Mouse (Mus musculus): ENCODE results near the gene Aox2. TPM values are rescaled to one million over a fixed set of nuclear protein-coding genes. Genes with fewer than 3 reads are reported as not detected.

Gene Aox2
- polyA plus RNA-seq, 1 experiment from 2014 or later = 0.02 TPM

- Histone ChIP-seq H3K4me2 (replicated peaks; ENCODE audit: low read depth, low read length) (no peak overlapping the region), H3K4me3 (ENCODE audit: low read depth, low read length) (no peak overlapping the region), H3K36me3 (ENCODE audit: insufficient read depth, low read length) (no peaks in the 10 kb centered on the region), H3K9me3 (ENCODE audit: low read length) (no peaks in the 10 kb centered on the region), H3K27me3 (replicated peaks; ENCODE audit: insufficient read depth, low read length) (no peaks in the 10 kb centered on the region), H3K4me1 (ENCODE audit: insufficient read depth, low read depth, low read length) (no peaks in the 10 kb centered on the region), H3K9ac (replicated peaks; ENCODE audit: low read depth) (no peak overlapping the region), H3K27ac (ENCODE audit: low read length) (no peak overlapping the region)
- ATAC-seq = no peak
- 77% methylated on average over 4 of the region's 4 CpGs for WGBS
- no peak for DNase-seq (ENCODE audit: low spot score)
- TF ChIP-seq CTCF (IDR thresholded peaks at IDR 0.05) (no peak), EP300 (IDR thresholded peaks at IDR 0.05) (no peak)
Measured at GRCm38 (mm10) chr1:58280381-58280780, 2.3 kb downstream of the Aox2 start.

GRCm38 (mm10) chr1:58280939-58281624 is 3.0 kb downstream of the Aox2 start:
- no peak overlapping the region for H3K4me3 ChIP-seq (ENCODE audit: low read depth, low read length)
- no peak overlapping the region for H3K4me2 ChIP-seq (replicated peaks; ENCODE audit: low read depth, low read length)
- 70% methylated on average over 13 of the region's 13 CpGs for WGBS
- ATAC-seq = no peak
- no peaks in the 10 kb centered on the region for H3K9me3 ChIP-seq (ENCODE audit: low read length)
- H3K36me3 ChIP-seq (ENCODE audit: insufficient read depth, low read length) = no peaks in the 10 kb centered on the region
- H3K27me3 ChIP-seq (replicated peaks; ENCODE audit: insufficient read depth, low read length) = no peaks in the 10 kb centered on the region
- no peak for DNase-seq (ENCODE audit: low spot score)
- H3K27ac ChIP-seq (ENCODE audit: low read length) = no peak overlapping the region
- H3K4me1 ChIP-seq (ENCODE audit: insufficient read depth, low read depth, low read length) = no peaks in the 10 kb centered on the region
- no peak overlapping the region for H3K9ac ChIP-seq (replicated peaks; ENCODE audit: low read depth)
- TF ChIP-seq EP300 (IDR thresholded peaks at IDR 0.05) = no peak
- TF ChIP-seq CTCF (IDR thresholded peaks at IDR 0.05) = no peak

- WGBS = 67% methylated on average over 4 of the region's 4 CpGs
- TF ChIP-seq CTCF (IDR thresholded peaks at IDR 0.05) (no peak), EP300 (IDR thresholded peaks at IDR 0.05) (no peak)
- no peak for ATAC-seq
Measured at GRCm38 (mm10) chr1:58281625-58281988, 3.5 kb downstream of the Aox2 start.

GRCm38 (mm10) chr1:58284505-58284904 is 6.4 kb downstream of the Aox2 start:
- Histone ChIP-seq H3K4me1 (ENCODE audit: insufficient read depth, low read depth, low read length) (no peaks in the 10 kb centered on the region), H3K27ac (ENCODE audit: low read length) (no peak overlapping the region), H3K4me3 (ENCODE audit: low read depth, low read length) (no peak overlapping the region), H3K9ac (replicated peaks; ENCODE audit: low read depth) (no peak overlapping the region), H3K36me3 (ENCODE audit: insufficient read depth, low read length) (no peaks in the 10 kb centered on the region), H3K9me3 (ENCODE audit: low read length) (no peaks in the 10 kb centered on the region), H3K4me2 (replicated peaks; ENCODE audit: low read depth, low read length) (no peak overlapping the region), H3K27me3 (replicated peaks; ENCODE audit: insufficient read depth, low read length) (no peaks in the 10 kb centered on the region)
- TF ChIP-seq EP300 (IDR thresholded peaks at IDR 0.05) (no peak), CTCF (IDR thresholded peaks at IDR 0.05) (no peak)
- ATAC-seq (no peak), DNase-seq (ENCODE audit: low spot score) (no peak)
- 38% methylated on average over 7 of the region's 7 CpGs for WGBS

More at GRCm38 (mm10) chr1:58281625-58281988, 3.5 kb downstream of the Aox2 start:
- H3K9me3 ChIP-seq (ENCODE audit: low read length) = no peaks in the 10 kb centered on the region
- H3K27me3 ChIP-seq (replicated peaks; ENCODE audit: insufficient read depth, low read length) = no peaks in the 10 kb centered on the region
- no peaks in the 10 kb centered on the region for H3K36me3 ChIP-seq (ENCODE audit: insufficient read depth, low read length)
- H3K4me2 ChIP-seq (replicated peaks; ENCODE audit: low read depth, low read length) = no peak overlapping the region
- H3K9ac ChIP-seq (replicated peaks; ENCODE audit: low read depth) = no peak overlapping the region
- no peak overlapping the region for H3K27ac ChIP-seq (ENCODE audit: low read length)
- H3K4me3 ChIP-seq (ENCODE audit: low read depth, low read length) = no peak overlapping the region
- H3K4me1 ChIP-seq (ENCODE audit: insufficient read depth, low read depth, low read length) = no peaks in the 10 kb centered on the region
- DNase-seq (ENCODE audit: low spot score) = no peak

- no peak overlapping the region for H3K4me3 ChIP-seq (ENCODE audit: low read depth, low read length)
- ATAC-seq (no peak), DNase-seq (ENCODE audit: low spot score) (no peak)
- no peaks in the 10 kb centered on the region for H3K36me3 ChIP-seq (ENCODE audit: insufficient read depth, low read length)
- no peak for TF ChIP-seq EP300 (IDR thresholded peaks at IDR 0.05)
- 62% methylated on average over 3 of the region's 3 CpGs for WGBS
- H3K9me3 ChIP-seq (ENCODE audit: low read length) = no peaks in the 10 kb centered on the region
- H3K9ac ChIP-seq (replicated peaks; ENCODE audit: low read depth) = no peak overlapping the region
- no peak overlapping the region for H3K27ac ChIP-seq (ENCODE audit: low read length)
- H3K4me2 ChIP-seq (replicated peaks; ENCODE audit: low read depth, low read length) = no peak overlapping the region
- H3K27me3 ChIP-seq (replicated peaks; ENCODE audit: insufficient read depth, low read length) = no peaks in the 10 kb centered on the region
- H3K4me1 ChIP-seq (ENCODE audit: insufficient read depth, low read depth, low read length) = 0 out of 2 replicates have a peak, but pooled peaks cover 3% of the 10 kb centered on the region
Measured at GRCm38 (mm10) chr1:58288091-58288490, 10.0 kb downstream of the Aox2 start.

- Histone ChIP-seq H3K9ac (replicated peaks; ENCODE audit: low read depth) (no peak overlapping the region), H3K4me3 (ENCODE audit: low read depth, low read length) (no peak overlapping the region), H3K9me3 (ENCODE audit: low read length) (no peaks in the 10 kb centered on the region), H3K4me1 (ENCODE audit: insufficient read depth, low read depth, low read length) (0 out of 2 replicates have a peak, but pooled peaks cover 3% of the 10 kb centered on the region), H3K4me2 (replicated peaks; ENCODE audit: low read depth, low read length) (no peak overlapping the region), H3K27me3 (replicated peaks; ENCODE audit: insufficient read depth, low read length) (no peaks in the 10 kb centered on the region), H3K27ac (ENCODE audit: low read length) (no peak overlapping the region), H3K36me3 (ENCODE audit: insufficient read depth, low read length) (no peaks in the 10 kb centered on the region)
- 39% methylated on average over 16 of the region's 16 CpGs for WGBS
- ATAC-seq (no peak), DNase-seq (ENCODE audit: low spot score) (no peak)
- no peak for TF ChIP-seq EP300 (IDR thresholded peaks at IDR 0.05)
- TF ChIP-seq CTCF (IDR thresholded peaks at IDR 0.05) = no peak
Measured at GRCm38 (mm10) chr1:58289863-58290469, 11.8 kb downstream of the Aox2 start.

Measured in lung, postnatal 0 days (tissue).